Mouse (Mus musculus): ENCODE data around the gene Tob1.

- no peak for TF ChIP-seq CTCF (IDR thresholded peaks at IDR 0.05; ENCODE audit: low read depth)
- TF ChIP-seq EP300 (IDR thresholded peaks at IDR 0.05; ENCODE audit: low read depth): peak; percentile 27; the same call in 1 of the 2 replicates
Observed at GRCm38 (mm10) chr11:94261585-94262370, 50.5 kb downstream of the Tob1 start.

All from liver, postnatal 0 days (tissue).